Mouse (Mus musculus): Measurements from ENCODE around the gene Cdc16.

Cdc16 gene

GRCm38 (mm10) chr8:13799566-13799965 is 42.1 kb downstream of the Cdc16 start:
- DNase-seq (ENCODE audit: extremely low spot score, low read depth, low spot score), result no peak

- DNase-seq (ENCODE audit: extremely low spot score, low read depth, low spot score), result no peak
Measured at GRCm38 (mm10) chr8:13828598-13829172, 71.2 kb downstream of the Cdc16 start.
